Mouse (Mus musculus) forebrain, embryonic 14.5 days (tissue): ENCODE measurements at regions not wholly inside any gene's neighbourhood (a gene's known extent, or its start where the extent isn't known, plus 50 kb on each side); places are given as distances from the start of the nearest gene placed in this dataset.
A peak's percentile ranks its signal among the peaks of the same experiment; 100 is the strongest.

Experiments used
- ATAC-seq: fragments of 200-750 bp; cut with Nextera tagmentation; 2 replicates; pipeline ENCODE4 v1.8.0; 2017; ENCODE audit warnings: mild to moderate bottlenecking, moderate library complexity
- DNase-seq: peaks from one replicate; pipeline ENCODE4 v3.0.0-alpha.2; 2015; ENCODE audit warnings: low spot score
- H3K27ac ChIP-seq: fragments of 300-500 bp; sonication (generic); 2 replicates; pipeline ENCODE4 v1.5.1; 2014; ENCODE audit warnings: low read depth, mild to moderate bottlenecking, control low read depth, low read length, moderate library complexity
- H3K27me3 ChIP-seq: fragments of 300-500 bp; sonication (generic); replicated peaks from 2 replicates; pipeline ENCODE4 v1.6.1; 2014; ENCODE audit warnings: low read length, control low read depth, mixed read lengths; ENCODE audit not compliant: control insufficient read depth, insufficient read depth
- H3K36me3 ChIP-seq: fragments of 300-500 bp; sonication (generic); 2 replicates; pipeline ENCODE4 v1.6.1; 2014; ENCODE audit warnings: low read length, control low read depth; ENCODE audit not compliant: control insufficient read depth, insufficient read depth
- H3K4me1 ChIP-seq: fragments of 300-500 bp; sonication (generic); 2 replicates; pipeline ENCODE4 v1.6.1; 2014; ENCODE audit warnings: antibody characterized with exemption, low read length, control low read depth; ENCODE audit not compliant: control insufficient read depth, insufficient read depth
- H3K4me2 ChIP-seq: fragments of 300-500 bp; sonication (generic); 2 replicates; pipeline ENCODE4 v1.6.1; 2014; ENCODE audit warnings: mild to moderate bottlenecking, control low read depth, low read length
- H3K4me3 ChIP-seq: fragments of 300-500 bp; sonication (generic); 2 replicates; pipeline ENCODE4 v1.5.1; 2014; ENCODE audit warnings: low read depth, low read length, control low read depth
- H3K9ac ChIP-seq: fragments of 300-500 bp; sonication (generic); 2 replicates; pipeline ENCODE4 v1.6.1; 2014; ENCODE audit warnings: mild to moderate bottlenecking, low read length, control low read depth, moderate library complexity
- H3K9me3 ChIP-seq: fragments of 300-500 bp; sonication (generic); replicated peaks from 2 replicates; pipeline ENCODE4 v1.6.1; 2016; ENCODE audit warnings: low read length, control low read depth, mixed read lengths; ENCODE audit not compliant: control insufficient read depth
- WGBS: fragments of 180-500 bp; shearing (Covaris S2); extraction: QIAGEN DNeasy Blood & Tissue Kit; methylation state at CpG from one replicate; pipeline ENCODE4 v1.1.7; 2014; 5-methylcytosine and 5-hydroxymethylcytosine counted together

GRCm38 (mm10) chr12:70523379-70523778, 70.5 kb downstream of the Tmx1 start:
- H3K4me2 ChIP-seq = no peak overlapping the region
- H3K4me1 ChIP-seq = no peaks in the 10 kb centered on the region
- DNase-seq (no peak), ATAC-seq (no peak)
- H3K36me3 ChIP-seq = no peaks in the 10 kb centered on the region
- no peak overlapping the region for H3K27ac ChIP-seq
- H3K27me3 ChIP-seq = no peaks in the 10 kb centered on the region
- 86% methylated on average over 7 of the region's 7 CpGs for WGBS
- H3K9ac ChIP-seq = no peak overlapping the region
- no peak overlapping the region for H3K4me3 ChIP-seq
- H3K9me3 ChIP-seq = no peaks in the 10 kb centered on the region

- Histone ChIP-seq H3K4me2 (no peak overlapping the region), H3K36me3 (no peaks in the 10 kb centered on the region), H3K4me3 (no peak overlapping the region), H3K27ac (no peak overlapping the region), H3K9me3 (no peaks in the 10 kb centered on the region), H3K4me1 (no peaks in the 10 kb centered on the region), H3K27me3 (no peaks in the 10 kb centered on the region), H3K9ac (no peak overlapping the region)
- WGBS = 47% methylated on average over 4 of the region's 4 CpGs
- ATAC-seq (no peak), DNase-seq (no peak)
These were observed 71.8 kb downstream of the Tmx1 start for GRCm38 (mm10) chr12:70524703-70525102.

GRCm38 (mm10) chr12:70531661-70532060, 78.8 kb downstream of the Tmx1 start:
- Histone ChIP-seq H3K36me3 (no peaks in the 10 kb centered on the region), H3K9ac (no peak overlapping the region), H3K27ac (no peak overlapping the region), H3K9me3 (no peaks in the 10 kb centered on the region), H3K27me3 (no peaks in the 10 kb centered on the region), H3K4me1 (no peaks in the 10 kb centered on the region), H3K4me3 (no peak overlapping the region), H3K4me2 (no peak overlapping the region)
- DNase-seq (no peak), ATAC-seq (no peak)

- no peak for ATAC-seq
- WGBS = 75% methylated on average over 10 of the region's 10 CpGs
These were observed 79.3 kb downstream of the Tmx1 start for GRCm38 (mm10) chr12:70532225-70532624.

GRCm38 (mm10) chr12:70532843-70533242, 79.9 kb downstream of the Tmx1 start:
- ATAC-seq = 0 out of 2 replicates have a peak, but pooled peaks have one; percentile 26
- WGBS = 57% methylated on average over 10 of the region's 10 CpGs
- H3K27ac ChIP-seq = no peak overlapping the region
- H3K4me1 ChIP-seq = no peaks in the 10 kb centered on the region
- H3K4me3 ChIP-seq = no peak overlapping the region
- H3K9me3 ChIP-seq = no peaks in the 10 kb centered on the region
- H3K36me3 ChIP-seq = no peaks in the 10 kb centered on the region
- H3K4me2 ChIP-seq = no peak overlapping the region
- H3K9ac ChIP-seq = no peak overlapping the region
- H3K27me3 ChIP-seq = no peaks in the 10 kb centered on the region
- DNase-seq = peak; percentile 36

More at GRCm38 (mm10) chr12:70532225-70532624, 79.3 kb downstream of the Tmx1 start:
- no peaks in the 10 kb centered on the region for H3K4me1 ChIP-seq
- no peaks in the 10 kb centered on the region for H3K27me3 ChIP-seq
- no peak for DNase-seq
- no peak overlapping the region for H3K4me2 ChIP-seq
- H3K27ac ChIP-seq = no peak overlapping the region
- H3K36me3 ChIP-seq = no peaks in the 10 kb centered on the region
- no peak overlapping the region for H3K4me3 ChIP-seq
- H3K9me3 ChIP-seq = no peaks in the 10 kb centered on the region
- H3K9ac ChIP-seq = no peak overlapping the region

- 67% methylated on average over 12 of the region's 12 CpGs for WGBS
- H3K9me3 ChIP-seq = no peaks in the 10 kb centered on the region
- H3K36me3 ChIP-seq = no peaks in the 10 kb centered on the region
- no peaks in the 10 kb centered on the region for H3K27me3 ChIP-seq
- H3K4me1 ChIP-seq = no peaks in the 10 kb centered on the region
- DNase-seq (no peak), ATAC-seq (no peak)
- H3K27ac ChIP-seq = no peak overlapping the region
- H3K4me2 ChIP-seq = no peak overlapping the region
- no peak overlapping the region for H3K4me3 ChIP-seq
- H3K9ac ChIP-seq = no peak overlapping the region
These were observed 80.6 kb downstream of the Tmx1 start for GRCm38 (mm10) chr12:70533375-70533935.

- Histone ChIP-seq H3K4me1 (peaks cover 7% of the 10 kb centered on the region), H3K4me3 (no peak overlapping the region), H3K36me3 (no peaks in the 10 kb centered on the region), H3K27ac (no peak overlapping the region), H3K9me3 (no peaks in the 10 kb centered on the region), H3K9ac (no peak overlapping the region), H3K4me2 (no peak overlapping the region), H3K27me3 (no peaks in the 10 kb centered on the region)
- ATAC-seq (no peak), DNase-seq (no peak)
- 77% methylated on average over 4 of the region's 4 CpGs for WGBS
These were observed 86.2 kb downstream of the Tmx1 start for GRCm38 (mm10) chr12:70539124-70539523.

- no peak for ATAC-seq
These were observed 87.0 kb downstream of the Tmx1 start for GRCm38 (mm10) chr12:70539856-70540255.

GRCm38 (mm10) chr12:70541432-70541831, 88.5 kb downstream of the Tmx1 start:
- Histone ChIP-seq H3K27me3 (no peaks in the 10 kb centered on the region), H3K27ac (no peak overlapping the region)
- 89% methylated on average over 4 of the region's 4 CpGs for WGBS

More at GRCm38 (mm10) chr12:70539856-70540255, 87.0 kb downstream of the Tmx1 start:
- 89% methylated on average over 14 of the region's 14 CpGs for WGBS
- no peaks in the 10 kb centered on the region for H3K9me3 ChIP-seq
- no peak overlapping the region for H3K27ac ChIP-seq
- H3K9ac ChIP-seq = no peak overlapping the region
- H3K36me3 ChIP-seq = no peaks in the 10 kb centered on the region
- H3K4me3 ChIP-seq = no peak overlapping the region
- H3K4me1 ChIP-seq = peaks cover 8% of the 10 kb centered on the region
- H3K27me3 ChIP-seq = no peaks in the 10 kb centered on the region
- no peak for DNase-seq
- H3K4me2 ChIP-seq = no peak overlapping the region

More at GRCm38 (mm10) chr12:70541432-70541831, 88.5 kb downstream of the Tmx1 start:
- no peaks in the 10 kb centered on the region for H3K36me3 ChIP-seq
- ATAC-seq = no peak
- no peak for DNase-seq
- H3K4me1 ChIP-seq = peaks cover 8% of the 10 kb centered on the region
- no peak overlapping the region for H3K4me3 ChIP-seq
- H3K4me2 ChIP-seq = no peak overlapping the region
- no peaks in the 10 kb centered on the region for H3K9me3 ChIP-seq
- no peak overlapping the region for H3K9ac ChIP-seq
